Mouse (Mus musculus): ENCODE results near the gene Olfr1356. TPM values are rescaled to one million over a fixed set of nuclear protein-coding genes. Genes with fewer than 3 reads are reported as not detected.
"Not testable (repeated sequence)": the region's sequence is repeated elsewhere in the genome, so short reads cannot be mapped to it uniquely, and the experiment has no call there.

Gene Olfr1356
- polyA plus RNA-seq (2015; fragmentation: Nextera tagmentation; extraction: Ambion mirVana), result not detected in 2 replicates

GRCm38 (mm10) chr10:78852066-78852465 is at the start of gene Olfr1356:
Gene Olfr1356 (minus strand): TSS chr10:78852166.
- H3K4me2 ChIP-seq, result no peak within 1 kb of the TSS
- no peak within 1 kb of the TSS for H3K27ac ChIP-seq (replicated peaks)
- H3K4me3 ChIP-seq, result no peak within 1 kb of the TSS
- H3K36me3 ChIP-seq, result no peaks in the 10 kb centered on the region
- H3K27me3 ChIP-seq, result no peaks in the 10 kb centered on the region
- ATAC-seq (ENCODE audit: low read depth), result no peak
- no peaks in the 10 kb centered on the region for H3K9me3 ChIP-seq
- no peaks in the 10 kb centered on the region for H3K4me1 ChIP-seq (replicated peaks)
- H3K9ac ChIP-seq, result no peak within 1 kb of the TSS
- 81% methylated on average over 2 of the region's 2 CpGs for WGBS

- H3K36me3 ChIP-seq, result no peaks in the 10 kb centered on the region
- no peaks in the 10 kb centered on the region for H3K27me3 ChIP-seq
- no peaks in the 10 kb centered on the region for H3K4me1 ChIP-seq (replicated peaks)
- no peak within 1 kb of the TSS for H3K27ac ChIP-seq (replicated peaks)
- ATAC-seq (ENCODE audit: low read depth), result no peak
- H3K9ac ChIP-seq, result no peak within 1 kb of the TSS
- H3K4me3 ChIP-seq, result no peak within 1 kb of the TSS
- WGBS, result 73% methylated on average over 2 of the region's 2 CpGs
- peaks cover 15% of the 10 kb centered on the region for H3K9me3 ChIP-seq
- H3K4me2 ChIP-seq, result no peak within 1 kb of the TSS
Observed at GRCm38 (mm10) chr10:78875240-78875639, 23.3 kb upstream of the Olfr1356 start, which contains the start of gene Olfr1355. Gene Olfr1355 (plus strand): TSS chr10:78875540.

GRCm38 (mm10) chr10:78840456-78840855 is 11.5 kb downstream of the Olfr1356 start:
- WGBS, result 89% methylated on average over 12 of the region's 12 CpGs

GRCm38 (mm10) chr10:78812358-78813060 is 39.5 kb downstream of the Olfr1356 start:
- H3K4me2 ChIP-seq, result peak overlapping the region; percentile 20; the same call in 1 of the 2 replicates
- no peaks in the 10 kb centered on the region for H3K9me3 ChIP-seq
- H3K4me1 ChIP-seq (replicated peaks), result 0 out of 2 replicates have a peak, but pooled peaks cover 8% of the 10 kb centered on the region
- WGBS, result 43% methylated on average over 6 of the region's 6 CpGs
- no peaks in the 10 kb centered on the region for H3K27me3 ChIP-seq
- peak; percentile 95 for ATAC-seq (ENCODE audit: low read depth)
- H3K27ac ChIP-seq (replicated peaks), result no peak overlapping the region
- H3K36me3 ChIP-seq, result no peaks in the 10 kb centered on the region; the same call in 1 of the 2 replicates
- H3K4me3 ChIP-seq, result no peak overlapping the region
- H3K9ac ChIP-seq, result no peak overlapping the region

More at GRCm38 (mm10) chr10:78840456-78840855, 11.5 kb downstream of the Olfr1356 start:
- not testable (repeated sequence) for H3K27me3 ChIP-seq; H3K4me3 ChIP-seq; H3K27ac ChIP-seq (replicated peaks); H3K4me1 ChIP-seq (replicated peaks); H3K9me3 ChIP-seq; H3K4me2 ChIP-seq; H3K9ac ChIP-seq; ATAC-seq (ENCODE audit: low read depth); H3K36me3 ChIP-seq

GRCm38 (mm10) chr10:78801449-78801848 is 50.5 kb downstream of the Olfr1356 start:
- ATAC-seq (ENCODE audit: low read depth), result no peak
- no peak overlapping the region for H3K4me3 ChIP-seq
- H3K9ac ChIP-seq, result no peak overlapping the region
- 82% methylated on average over 2 of the region's 2 CpGs for WGBS
- no peak overlapping the region for H3K27ac ChIP-seq (replicated peaks)
- no peaks in the 10 kb centered on the region for H3K27me3 ChIP-seq
- H3K9me3 ChIP-seq, result no peaks in the 10 kb centered on the region
- H3K4me2 ChIP-seq, result no peak overlapping the region
- H3K4me1 ChIP-seq (replicated peaks), result no peaks in the 10 kb centered on the region
- H3K36me3 ChIP-seq, result no peaks in the 10 kb centered on the region

Other genes starting within 250 kb of the Olfr1356 start
- not detected in 2 replicates for gene Olfr1357, start 234.1 kb downstream of the Olfr1356 start, polyA plus RNA-seq (2015; fragmentation: Nextera tagmentation; extraction: Ambion mirVana)
- not detected in 2 replicates for gene Casp14, start 133.9 kb downstream of the Olfr1356 start, polyA plus RNA-seq (2015; fragmentation: Nextera tagmentation; extraction: Ambion mirVana)
- gene Ccdc105, start 99.1 kb downstream of the Olfr1356 start, polyA plus RNA-seq (2015; fragmentation: Nextera tagmentation; extraction: Ambion mirVana), result 0.11 and 0.18 TPM in 2 replicates
- gene Slc1a6, start 71.7 kb downstream of the Olfr1356 start, polyA plus RNA-seq (2015; fragmentation: Nextera tagmentation; extraction: Ambion mirVana), result 7.2 and 7.8 TPM in 2 replicates
- gene Olfr1355, start 23.4 kb upstream of the Olfr1356 start, polyA plus RNA-seq (2015; fragmentation: Nextera tagmentation; extraction: Ambion mirVana), result not detected in 2 replicates
- not detected in 2 replicates for gene Olfr1354, start 61.0 kb upstream of the Olfr1356 start, polyA plus RNA-seq (2015; fragmentation: Nextera tagmentation; extraction: Ambion mirVana)
- gene Olfr8, start 98.5 kb upstream of the Olfr1356 start, polyA plus RNA-seq (2015; fragmentation: Nextera tagmentation; extraction: Ambion mirVana), result not detected in 2 replicates
- gene Olfr1353, start 111.1 kb upstream of the Olfr1356 start, polyA plus RNA-seq (2015; fragmentation: Nextera tagmentation; extraction: Ambion mirVana), result not detected in 2 replicates
- gene Olfr1352, start 128.9 kb upstream of the Olfr1356 start, polyA plus RNA-seq (2015; fragmentation: Nextera tagmentation; extraction: Ambion mirVana), result not detected in 2 replicates
- not detected in 2 replicates for gene Olfr1351, start 160.3 kb upstream of the Olfr1356 start, polyA plus RNA-seq (2015; fragmentation: Nextera tagmentation; extraction: Ambion mirVana)
- gene Olfr57, start 176.6 kb upstream of the Olfr1356 start, polyA plus RNA-seq (2015; fragmentation: Nextera tagmentation; extraction: Ambion mirVana), result 0.31 and 0.54 TPM in 2 replicates
- 47.0 and 51.2 TPM in 2 replicates for gene 2610008E11Rik, start 245.4 kb upstream of the Olfr1356 start, polyA plus RNA-seq (2015; fragmentation: Nextera tagmentation; extraction: Ambion mirVana)

Data from neural tube, embryonic 13.5 days (tissue).